Mouse (Mus musculus) cortical plate, adult 2 months (tissue): Measurements from ENCODE around the gene Cphx3.
"Not testable (repeated sequence)": the region's sequence is repeated elsewhere in the genome, so short reads cannot be mapped to it uniquely, and the experiment has no call there.

Experiments
- CTCF ChIP-seq: fragments of 200-500 bp; IDR thresholded peaks from 2 replicates; pipeline ENCODE4 v1.5.1; 2011; ENCODE audit warnings: mild to moderate bottlenecking, control low read depth, low read length; ENCODE audit not compliant: insufficient read depth; ENCODE audit errors: extremely low read depth
- POLR2A ChIP-seq: fragments of 200-500 bp; IDR thresholded peaks from 2 replicates; pipeline ENCODE4 v1.6.1; 2011; ENCODE audit warnings: mild to moderate bottlenecking, low read length, control low read depth; ENCODE audit not compliant: insufficient read depth; ENCODE audit errors: extremely low read depth

- not testable (repeated sequence) for TF ChIP-seq POLR2A, CTCF
These were observed 33.3 kb upstream of the Cphx3 start for GRCm38 (mm10) chr14:26048767-26049166.
